In genomic region chr17:47260976-47261375, GRCm38 (mm10) we compare ENCODE assay signal across 11 mouse cellular contexts.
"Had no signal": no experiment of that assay in that cellular context is flagged by ENCODE, and none has a peak within 500 bp of the region (broad histone marks: within the 10 kb centered on the region; RNA-seq: fewer than 3 reads in every experiment).

No protein-coding gene starts in this region.

- DNase-seq: kidney, adult 18-20 months; kidney, postnatal 14 days; layer of hippocampus, postnatal 36 days; liver; liver, embryonic 13.5 days; lung, adult 18-20 months; lung, postnatal 36 days; right cerebral cortex, postnatal 14 days; thymus, postnatal 36 days had no signal

- ATAC-seq: lung, postnatal 0 days; midbrain, embryonic 15.5 days had no signal
